Mouse (Mus musculus) heart, embryonic 14.5 days (tissue): ENCODE measurements around the gene Bmf. TPM values are rescaled to one million over a fixed set of nuclear protein-coding genes. Genes with fewer than 3 reads are reported as not detected.

Source experiments
- ATAC-seq: fragments of 200-750 bp; cut with Nextera tagmentation; 2 replicates; pipeline ENCODE4 v1.8.0; 2017; ENCODE audit warnings: low read depth, moderate TSS enrichment; ENCODE audit not compliant: insufficient number of reproducible peaks, insufficient read depth, low FRiP score
- H3K27ac ChIP-seq, 2 experiments: fragments of 200-500 bp in 1 of 2; fragments of 300-500 bp in 1 of 2; sonication (generic) in 1 of 2; replicated peaks in 1 of 2; 2 replicates each; pipeline ENCODE4 v1.5.1; 2012 to 2014; ENCODE audit warnings: low read depth in 2 of 2, low read length in 2 of 2, control low read depth in 1 of 2, mild to moderate bottlenecking in 1 of 2, mixed read lengths in 1 of 2; ENCODE audit not compliant: control insufficient read depth in 1 of 2, insufficient read depth in 1 of 2
- H3K27me3 ChIP-seq: fragments of 300-500 bp; sonication (generic); 2 replicates; pipeline ENCODE4 v1.6.1; 2014; ENCODE audit warnings: mild to moderate bottlenecking, low read length, control low read depth; ENCODE audit not compliant: control insufficient read depth, insufficient read depth
- H3K36me3 ChIP-seq: fragments of 300-500 bp; sonication (generic); 2 replicates; pipeline ENCODE4 v1.6.1; 2014; ENCODE audit warnings: mild to moderate bottlenecking, control low read depth, low read length, mixed read lengths; ENCODE audit not compliant: control insufficient read depth, insufficient read depth
- H3K4me1 ChIP-seq, 2 experiments: fragments of 200-500 bp in 1 of 2; fragments of 300-500 bp in 1 of 2; sonication (generic) in 1 of 2; 2 replicates each; pipeline ENCODE4 v1.6.1; 2012 to 2014; ENCODE audit warnings: low read length in 2 of 2, control low read depth in 1 of 2, mixed read lengths in 1 of 2; ENCODE audit not compliant: control insufficient read depth in 2 of 2, insufficient read depth in 2 of 2
- H3K4me2 ChIP-seq: fragments of 300-500 bp; sonication (generic); 2 replicates; pipeline ENCODE4 v1.6.1; 2014; ENCODE audit warnings: mild to moderate bottlenecking, low read length
- H3K4me3 ChIP-seq, 2 experiments: fragments of 200-500 bp in 1 of 2; fragments of 300-500 bp in 1 of 2; sonication (generic) in 1 of 2; 2 replicates each; pipeline ENCODE4 v1.5.1; 2012 to 2014; ENCODE audit warnings: low read length in 2 of 2, mild to moderate bottlenecking in 2 of 2, control low read depth in 1 of 2, low read depth in 1 of 2, moderate library complexity in 1 of 2; ENCODE audit not compliant: control insufficient read depth in 1 of 2, insufficient read depth in 1 of 2
- H3K9ac ChIP-seq: fragments of 300-500 bp; sonication (generic); 2 replicates; pipeline ENCODE4 v1.6.1; 2014; ENCODE audit warnings: mild to moderate bottlenecking, low read length
- H3K9me3 ChIP-seq: fragments of 300-500 bp; sonication (generic); 2 replicates; pipeline ENCODE4 v1.6.1; 2016; ENCODE audit warnings: low read length, control low read depth; ENCODE audit not compliant: control insufficient read depth
- whole genome bisulfite sequencing: fragments of 180-500 bp; shearing (Covaris S2); extraction: QIAGEN DNeasy Blood & Tissue Kit; methylation state at CpG from one replicate; pipeline ENCODE4 v1.1.7; 2014; 5-methylcytosine and 5-hydroxymethylcytosine counted together
- polyA plus RNA-seq: library from polyadenylated mRNA; unstranded; fragments of >200 nt; fragmentation: Nextera tagmentation; extraction: Ambion mirVana; gene quantifications from 2 replicates; pipeline ENCODE4 v1.2.1, GENCODE M21; 2014

Gene Bmf
- polyA plus RNA-seq, 1 experiment from 2014 or later = 6.3 TPM

GRCm38 (mm10) chr2:118510447-118511310, 38.8 kb downstream of the Bmf start:
- WGBS = 45% methylated on average over 29 of the region's 29 CpGs

DNA sequence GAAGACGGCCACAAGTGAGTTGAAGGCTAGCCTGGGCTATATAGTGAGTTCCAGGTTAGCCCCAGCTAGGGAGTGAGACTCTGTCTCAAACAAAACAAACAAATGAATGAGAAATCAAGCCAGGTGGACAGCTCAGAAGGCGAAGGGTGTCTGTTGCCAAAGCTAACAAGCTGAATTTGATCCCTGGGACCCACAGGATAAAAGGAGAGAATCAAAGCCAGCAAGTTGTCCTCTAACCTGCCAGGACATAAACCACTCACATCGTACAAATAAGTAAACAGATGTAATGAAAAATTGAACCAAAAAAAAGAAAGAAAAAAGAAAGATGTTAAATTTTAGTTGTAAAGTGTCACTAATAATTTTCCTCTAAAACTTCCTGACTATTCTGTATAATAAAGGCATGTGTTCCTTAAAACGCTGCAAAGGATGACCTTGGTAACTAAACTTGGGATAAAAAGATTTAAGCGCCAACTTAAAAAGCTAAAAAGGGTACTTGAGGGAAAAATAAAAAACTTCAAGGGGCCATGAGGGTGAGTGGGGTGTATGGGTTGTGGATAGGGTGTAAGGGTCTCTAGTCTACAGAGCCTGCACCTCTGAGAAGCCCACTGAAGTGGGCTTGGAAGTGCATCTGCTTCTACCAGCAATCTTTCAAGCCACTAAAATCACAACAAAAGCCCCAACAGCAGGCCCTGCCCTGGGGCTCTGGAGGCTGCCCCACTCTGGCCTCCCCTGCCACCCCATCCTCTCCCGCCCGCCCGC, 39.6 kb downstream of the Bmf start:
- ATAC-seq = 0 out of 2 replicates have a peak, but pooled peaks have one; percentile 14
- Histone ChIP-seq H3K27me3 (no peaks in the 10 kb centered on the region), H3K9me3 (no peaks in the 10 kb centered on the region)

More at GRCm38 (mm10) chr2:118510447-118511310, 38.8 kb downstream of the Bmf start:
- peak overlapping the region; percentile 58 to 76; a peak in 3 of 4 replicates for H3K27ac ChIP-seq
- peak overlapping the region; percentile 62 for H3K9ac ChIP-seq
- H3K4me3 ChIP-seq = no peak overlapping the region
- peaks cover 20 to 21% of the 10 kb centered on the region in 2 experiments; a peak in 3 of 4 replicates for H3K4me1 ChIP-seq
- H3K9me3 ChIP-seq = no peaks in the 10 kb centered on the region
- peak; percentile 82 for ATAC-seq
- H3K4me2 ChIP-seq = peak overlapping the region; percentile 39; the same call in 1 of the 2 replicates
- no peaks in the 10 kb centered on the region for H3K27me3 ChIP-seq
- no peaks in the 10 kb centered on the region for H3K36me3 ChIP-seq

DNA sequence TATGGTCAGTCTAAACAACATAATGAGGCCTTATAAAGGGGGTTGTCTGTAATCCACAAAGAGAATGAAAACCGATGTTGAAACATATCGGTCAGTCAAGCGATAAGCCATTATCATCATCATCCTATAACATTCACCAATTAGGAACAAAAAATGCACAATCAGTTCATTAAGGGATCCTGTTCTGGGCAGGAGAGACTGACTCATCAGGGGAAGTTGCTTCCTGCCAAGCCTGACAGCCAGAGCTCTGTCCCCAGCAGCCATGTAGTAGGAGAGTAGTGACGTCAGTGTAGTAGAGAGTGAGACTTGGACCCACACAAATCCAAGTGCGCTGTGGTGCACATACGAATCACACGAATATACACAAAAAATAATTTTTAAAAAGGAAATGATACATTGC, 42.4 kb downstream of the Bmf start:
- no peak overlapping the region for H3K9ac ChIP-seq
- 75% methylated on average over 7 of the region's 7 CpGs for WGBS
- H3K4me1 ChIP-seq = peaks cover 16 to 21% of the 10 kb centered on the region in 2 experiments; a peak in 3 of 4 replicates
- H3K27ac ChIP-seq = no peak overlapping the region
- no peak overlapping the region for H3K4me2 ChIP-seq
- ATAC-seq = no peak
- no peaks in the 10 kb centered on the region for H3K9me3 ChIP-seq
- H3K4me3 ChIP-seq = no peak overlapping the region
- no peaks in the 10 kb centered on the region for H3K27me3 ChIP-seq
- H3K36me3 ChIP-seq = no peaks in the 10 kb centered on the region

More for the DNA sequence above, 39.6 kb downstream of the Bmf start:
- H3K4me3 ChIP-seq = no peak overlapping the region
- WGBS = 67% methylated on average over 8 of the region's 8 CpGs
- H3K9ac ChIP-seq = peak overlapping the region; percentile 62
- H3K4me2 ChIP-seq = peak overlapping the region; percentile 39; the same call in 1 of the 2 replicates
- H3K4me1 ChIP-seq = peaks cover 19 to 21% of the 10 kb centered on the region in 2 experiments; a peak in 3 of 4 replicates
- peak overlapping the region; percentile 43 to 76; a peak in 3 of 4 replicates for H3K27ac ChIP-seq
- no peaks in the 10 kb centered on the region for H3K36me3 ChIP-seq

- Histone ChIP-seq H3K9me3 (no peaks in the 10 kb centered on the region), H3K4me2 (no peak overlapping the region), H3K9ac (no peak overlapping the region), H3K36me3 (no peaks in the 10 kb centered on the region), H3K27ac (no peak overlapping the region), H3K4me1 (peaks cover 3% of the 10 kb centered on the region in 2 experiments; a peak in 2 of 4 replicates), H3K4me3 (no peak overlapping the region), H3K27me3 (no peaks in the 10 kb centered on the region)
- WGBS = 90% methylated on average over 2 of the region's 2 CpGs
- ATAC-seq = no peak
Measured at GRCm38 (mm10) chr2:118500191-118500590, 49.3 kb downstream of the Bmf start.

- H3K27ac ChIP-seq = no peak overlapping the region
- ATAC-seq = no peak
- no peaks in the 10 kb centered on the region for H3K27me3 ChIP-seq
- H3K36me3 ChIP-seq = no peaks in the 10 kb centered on the region
- 42% methylated on average over 20 of the region's 20 CpGs for WGBS
- no peak overlapping the region for H3K4me2 ChIP-seq
- H3K9ac ChIP-seq = no peak overlapping the region
- H3K4me1 ChIP-seq = peaks cover 3% of the 10 kb centered on the region in 2 experiments; a peak in 2 of 4 replicates
- no peak overlapping the region for H3K4me3 ChIP-seq
- H3K9me3 ChIP-seq = no peaks in the 10 kb centered on the region
Measured at GRCm38 (mm10) chr2:118499135-118499961, 50.1 kb downstream of the Bmf start.

- no peak overlapping the region for H3K27ac ChIP-seq
- no peaks in the 10 kb centered on the region for H3K36me3 ChIP-seq
- H3K27me3 ChIP-seq = no peaks in the 10 kb centered on the region
- H3K9me3 ChIP-seq = no peaks in the 10 kb centered on the region
- no peak overlapping the region for H3K4me3 ChIP-seq
- no peak overlapping the region for H3K4me2 ChIP-seq
- ATAC-seq = no peak
- H3K9ac ChIP-seq = no peak overlapping the region
- 86% methylated on average over 6 of the region's 6 CpGs for WGBS
- H3K4me1 ChIP-seq = peaks cover 3% of the 10 kb centered on the region in 2 experiments; a peak in 2 of 4 replicates
Measured at GRCm38 (mm10) chr2:118498476-118498875, 51.0 kb downstream of the Bmf start.

- H3K4me2 ChIP-seq = no peak overlapping the region
- H3K9ac ChIP-seq = no peak overlapping the region
- no peaks in the 10 kb centered on the region for H3K9me3 ChIP-seq
- ATAC-seq = no peak
- 77% methylated on average over 5 of the region's 5 CpGs for WGBS
- H3K36me3 ChIP-seq = no peaks in the 10 kb centered on the region
- H3K27me3 ChIP-seq = no peaks in the 10 kb centered on the region
- no peak overlapping the region for H3K27ac ChIP-seq
- H3K4me3 ChIP-seq = no peak overlapping the region
- peaks cover 3% of the 10 kb centered on the region in 2 experiments; a peak in 2 of 4 replicates for H3K4me1 ChIP-seq
Measured at GRCm38 (mm10) chr2:118497890-118498289, 51.6 kb downstream of the Bmf start.
